Mouse (Mus musculus): ENCODE measurements around the gene Kif3a. TPM values are rescaled to one million over a fixed set of nuclear protein-coding genes. Genes with fewer than 3 reads are reported as not detected.
A peak's percentile ranks its signal among the peaks of the same experiment; 100 is the strongest.

Gene Kif3a
- 98.7 and 107 TPM in 2 replicates for polyA plus RNA-seq (2012; rRNA removed)

- Histone ChIP-seq H3K27ac (ENCODE audit: insufficient read depth, low read length) (no peak within 1 kb of the TSS), H3K4me1 (ENCODE audit: control insufficient read depth, insufficient read depth, low read length) (peaks cover 3% of the 10 kb centered on the region), H3K4me3 (ENCODE audit: insufficient read depth, low read length) (peak within 1 kb of the TSS; percentile 48)
- TF ChIP-seq POLR2A (IDR thresholded peaks at IDR 0.05; ENCODE audit: extremely low read depth, insufficient read depth, low read length) (peak; percentile 86), CTCF (IDR thresholded peaks at IDR 0.05; ENCODE audit: extremely low read depth, insufficient read depth, low read length) (no peak)
These were observed at the start of gene Kif3a for GRCm38 (mm10) chr11:53567224-53568014. TSS of gene Kif3a (plus strand) at chr11:53567379.

- no peak for TF ChIP-seq CTCF (IDR thresholded peaks at IDR 0.05; ENCODE audit: extremely low read depth, insufficient read depth, low read length)
- H3K27ac ChIP-seq (ENCODE audit: insufficient read depth, low read length) = no peak overlapping the region
- H3K4me3 ChIP-seq (ENCODE audit: insufficient read depth, low read length) = peak overlapping the region; percentile 82; the same call in 1 of the 2 replicates
- H3K4me1 ChIP-seq (ENCODE audit: control insufficient read depth, insufficient read depth, low read length) = peaks cover 3% of the 10 kb centered on the region; the same call in 1 of the 2 replicates
These were observed 48.4 kb upstream of the Kif3a start for GRCm38 (mm10) chr11:53518759-53519158.

- peaks cover 3% of the 10 kb centered on the region for H3K4me1 ChIP-seq (ENCODE audit: control insufficient read depth, insufficient read depth, low read length)
- TF ChIP-seq POLR2A (IDR thresholded peaks at IDR 0.05; ENCODE audit: extremely low read depth, insufficient read depth, low read length) = no peak
- TF ChIP-seq CTCF (IDR thresholded peaks at IDR 0.05; ENCODE audit: extremely low read depth, insufficient read depth, low read length) = no peak
- peak within 1 kb of the TSS; percentile 82 for H3K4me3 ChIP-seq (ENCODE audit: insufficient read depth, low read length)
- H3K27ac ChIP-seq (ENCODE audit: insufficient read depth, low read length) = peak within 1 kb of the TSS; percentile 93
These were observed 47.7 kb upstream of the Kif3a start, which contains the start of gene Sept8 for GRCm38 (mm10) chr11:53519207-53520121. TSS of gene Sept8 (plus strand) at chr11:53519257.

GRCm38 (mm10) chr11:53520122-53520978 lies 46.8 kb upstream of the Kif3a start:
- Histone ChIP-seq H3K27ac (ENCODE audit: insufficient read depth, low read length) (peak overlapping the region; percentile 93), H3K4me1 (ENCODE audit: control insufficient read depth, insufficient read depth, low read length) (peaks cover 8% of the 10 kb centered on the region), H3K4me3 (ENCODE audit: insufficient read depth, low read length) (peak overlapping the region; percentile 82)
- TF ChIP-seq CTCF (IDR thresholded peaks at IDR 0.05; ENCODE audit: extremely low read depth, insufficient read depth, low read length) = no peak
- TF ChIP-seq POLR2A (IDR thresholded peaks at IDR 0.05; ENCODE audit: extremely low read depth, insufficient read depth, low read length) = peak; percentile 94

- H3K27ac ChIP-seq (ENCODE audit: insufficient read depth, low read length) = peak overlapping the region; percentile 93
- peaks cover 11% of the 10 kb centered on the region for H3K4me1 ChIP-seq (ENCODE audit: control insufficient read depth, insufficient read depth, low read length)
- H3K4me3 ChIP-seq (ENCODE audit: insufficient read depth, low read length) = peak overlapping the region; percentile 82
- TF ChIP-seq POLR2A (IDR thresholded peaks at IDR 0.05; ENCODE audit: extremely low read depth, insufficient read depth, low read length) (no peak), CTCF (IDR thresholded peaks at IDR 0.05; ENCODE audit: extremely low read depth, insufficient read depth, low read length) (no peak)
These were observed 45.9 kb upstream of the Kif3a start for GRCm38 (mm10) chr11:53521120-53521820.

GRCm38 (mm10) chr11:53521821-53522131 lies 45.4 kb upstream of the Kif3a start:
- peak overlapping the region; percentile 93 for H3K27ac ChIP-seq (ENCODE audit: insufficient read depth, low read length)
- TF ChIP-seq CTCF (IDR thresholded peaks at IDR 0.05; ENCODE audit: extremely low read depth, insufficient read depth, low read length) (no peak), POLR2A (IDR thresholded peaks at IDR 0.05; ENCODE audit: extremely low read depth, insufficient read depth, low read length) (peak; percentile 13; the same call in 1 of the 2 replicates)
- H3K4me3 ChIP-seq (ENCODE audit: insufficient read depth, low read length) = peak overlapping the region; percentile 82
- peaks cover 14% of the 10 kb centered on the region for H3K4me1 ChIP-seq (ENCODE audit: control insufficient read depth, insufficient read depth, low read length)

- peak overlapping the region; percentile 35; the same call in 1 of the 2 replicates for H3K27ac ChIP-seq (ENCODE audit: insufficient read depth, low read length)
- H3K4me3 ChIP-seq (ENCODE audit: insufficient read depth, low read length) = peak overlapping the region; percentile 82
- peaks cover 16% of the 10 kb centered on the region for H3K4me1 ChIP-seq (ENCODE audit: control insufficient read depth, insufficient read depth, low read length)
- TF ChIP-seq CTCF (IDR thresholded peaks at IDR 0.05; ENCODE audit: extremely low read depth, insufficient read depth, low read length) (no peak), POLR2A (IDR thresholded peaks at IDR 0.05; ENCODE audit: extremely low read depth, insufficient read depth, low read length) (no peak)
These were observed 44.8 kb upstream of the Kif3a start for GRCm38 (mm10) chr11:53522362-53522761.

- no peak for TF ChIP-seq CTCF (IDR thresholded peaks at IDR 0.05; ENCODE audit: extremely low read depth, insufficient read depth, low read length)
- TF ChIP-seq POLR2A (IDR thresholded peaks at IDR 0.05; ENCODE audit: extremely low read depth, insufficient read depth, low read length) = no peak
- peaks cover 21% of the 10 kb centered on the region for H3K4me1 ChIP-seq (ENCODE audit: control insufficient read depth, insufficient read depth, low read length)
- peak overlapping the region; percentile 37 for H3K27ac ChIP-seq (ENCODE audit: insufficient read depth, low read length)
- peak overlapping the region; percentile 8; the same call in 1 of the 2 replicates for H3K4me3 ChIP-seq (ENCODE audit: insufficient read depth, low read length)
These were observed 44.2 kb upstream of the Kif3a start for GRCm38 (mm10) chr11:53522930-53523329.
